Mouse (Mus musculus): ENCODE measurements at regions not wholly inside any gene's neighbourhood (a gene's known extent, or its start where the extent isn't known, plus 50 kb on each side); places are given as distances from the start of the nearest gene placed in this dataset.

- Histone ChIP-seq H3K36me3 (no peaks in the 10 kb centered on the region), H3K4me1 (no peaks in the 10 kb centered on the region), H3K27me3 (no peaks in the 10 kb centered on the region; the same call in 1 of the 2 replicates), H3K9me3 (no peaks in the 10 kb centered on the region), H3K9ac (replicated peaks) (no peak overlapping the region), H3K4me2 (replicated peaks) (no peak overlapping the region), H3K27ac (replicated peaks) (no peak overlapping the region), H3K4me3 (no peak overlapping the region)
- WGBS, result 96% methylated on average over 1 of the region's 1 CpGs
- no peak for ATAC-seq (ENCODE audit: low FRiP score, low read depth)
Observed at GRCm38 (mm10) chr8:127715097-127715496, 643.3 kb upstream of the Nrp1 start.

GRCm38 (mm10) chr8:127717969-127718368 lies 640.4 kb upstream of the Nrp1 start:
- Histone ChIP-seq H3K4me2 (replicated peaks) (no peak overlapping the region), H3K36me3 (no peaks in the 10 kb centered on the region), H3K27ac (replicated peaks) (no peak overlapping the region), H3K4me1 (peaks cover 8% of the 10 kb centered on the region; the same call in 1 of the 2 replicates), H3K4me3 (no peak overlapping the region), H3K9ac (replicated peaks) (no peak overlapping the region), H3K27me3 (peaks cover 7% of the 10 kb centered on the region), H3K9me3 (no peaks in the 10 kb centered on the region)
- ATAC-seq (ENCODE audit: low FRiP score, low read depth), result no peak

GRCm38 (mm10) chr8:127719881-127720280 lies 638.5 kb upstream of the Nrp1 start:
- no peak for ATAC-seq (ENCODE audit: low FRiP score, low read depth)
- no peaks in the 10 kb centered on the region for H3K36me3 ChIP-seq
- H3K27me3 ChIP-seq, result peaks cover 7% of the 10 kb centered on the region
- H3K4me3 ChIP-seq, result no peak overlapping the region
- no peak overlapping the region for H3K4me2 ChIP-seq (replicated peaks)
- H3K27ac ChIP-seq (replicated peaks), result no peak overlapping the region
- H3K9ac ChIP-seq (replicated peaks), result no peak overlapping the region
- H3K4me1 ChIP-seq, result peaks cover 8% of the 10 kb centered on the region; the same call in 1 of the 2 replicates
- 40% methylated on average over 6 of the region's 6 CpGs for WGBS
- H3K9me3 ChIP-seq, result no peaks in the 10 kb centered on the region

- H3K4me3 ChIP-seq, result no peak overlapping the region
- peaks cover 8% of the 10 kb centered on the region; the same call in 1 of the 2 replicates for H3K4me1 ChIP-seq
- no peaks in the 10 kb centered on the region for H3K9me3 ChIP-seq
- H3K36me3 ChIP-seq, result no peaks in the 10 kb centered on the region
- no peak overlapping the region for H3K27ac ChIP-seq (replicated peaks)
- no peak for ATAC-seq (ENCODE audit: low FRiP score, low read depth)
- 36% methylated on average over 6 of the region's 6 CpGs for WGBS
- H3K9ac ChIP-seq (replicated peaks), result no peak overlapping the region
- H3K27me3 ChIP-seq, result peaks cover 7% of the 10 kb centered on the region
- no peak overlapping the region for H3K4me2 ChIP-seq (replicated peaks)
Observed at GRCm38 (mm10) chr8:127720593-127721290, 637.7 kb upstream of the Nrp1 start.

GRCm38 (mm10) chr8:127721624-127722023 lies 636.8 kb upstream of the Nrp1 start:
- Histone ChIP-seq H3K9me3 (no peaks in the 10 kb centered on the region), H3K27me3 (peaks cover 7% of the 10 kb centered on the region; the same call in 1 of the 2 replicates), H3K36me3 (no peaks in the 10 kb centered on the region), H3K27ac (replicated peaks) (no peak overlapping the region), H3K9ac (replicated peaks) (no peak overlapping the region), H3K4me3 (no peak overlapping the region), H3K4me1 (peaks cover 8% of the 10 kb centered on the region; the same call in 1 of the 2 replicates), H3K4me2 (replicated peaks) (no peak overlapping the region)
- WGBS, result 30% methylated on average over 1 of the region's 1 CpGs
- ATAC-seq (ENCODE audit: low FRiP score, low read depth), result no peak

GRCm38 (mm10) chr8:127734059-127734458 lies 624.3 kb upstream of the Nrp1 start:
- WGBS, result 91% methylated on average over 3 of the region's 3 CpGs
- H3K4me2 ChIP-seq (replicated peaks), result no peak overlapping the region
- H3K27me3 ChIP-seq, result no peaks in the 10 kb centered on the region
- H3K4me3 ChIP-seq, result no peak overlapping the region
- H3K9ac ChIP-seq (replicated peaks), result no peak overlapping the region
- H3K36me3 ChIP-seq, result no peaks in the 10 kb centered on the region
- no peaks in the 10 kb centered on the region for H3K9me3 ChIP-seq
- no peak overlapping the region for H3K27ac ChIP-seq (replicated peaks)
- no peak for ATAC-seq (ENCODE audit: low FRiP score, low read depth)
- H3K4me1 ChIP-seq, result no peaks in the 10 kb centered on the region

- Histone ChIP-seq H3K4me1 (no peaks in the 10 kb centered on the region), H3K27me3 (no peaks in the 10 kb centered on the region), H3K4me3 (no peak overlapping the region), H3K9ac (replicated peaks) (no peak overlapping the region), H3K9me3 (no peaks in the 10 kb centered on the region), H3K27ac (replicated peaks) (no peak overlapping the region), H3K4me2 (replicated peaks) (no peak overlapping the region), H3K36me3 (no peaks in the 10 kb centered on the region)
- 89% methylated on average over 6 of the region's 6 CpGs for WGBS
- no peak for ATAC-seq (ENCODE audit: low FRiP score, low read depth)
Observed at GRCm38 (mm10) chr8:127742236-127742635, 616.2 kb upstream of the Nrp1 start.

GRCm38 (mm10) chr8:127745221-127745620 lies 613.2 kb upstream of the Nrp1 start:
- Histone ChIP-seq H3K4me3 (no peak overlapping the region), H3K4me1 (no peaks in the 10 kb centered on the region), H3K9ac (replicated peaks) (no peak overlapping the region), H3K27me3 (no peaks in the 10 kb centered on the region), H3K27ac (replicated peaks) (no peak overlapping the region), H3K4me2 (replicated peaks) (no peak overlapping the region), H3K36me3 (no peaks in the 10 kb centered on the region), H3K9me3 (no peaks in the 10 kb centered on the region)
- 94% methylated on average over 4 of the region's 4 CpGs for WGBS
- ATAC-seq (ENCODE audit: low FRiP score, low read depth), result no peak

- Histone ChIP-seq H3K9me3 (no peaks in the 10 kb centered on the region), H3K36me3 (no peaks in the 10 kb centered on the region), H3K9ac (replicated peaks) (no peak overlapping the region), H3K27me3 (no peaks in the 10 kb centered on the region), H3K27ac (replicated peaks) (no peak overlapping the region), H3K4me1 (no peaks in the 10 kb centered on the region), H3K4me2 (replicated peaks) (no peak overlapping the region), H3K4me3 (no peak overlapping the region)
- WGBS, result 72% methylated on average over 8 of the region's 8 CpGs
- no peak for ATAC-seq (ENCODE audit: low FRiP score, low read depth)
Observed at GRCm38 (mm10) chr8:127746456-127746855, 611.9 kb upstream of the Nrp1 start.

GRCm38 (mm10) chr8:127752871-127753270 lies 605.5 kb upstream of the Nrp1 start:
- H3K9me3 ChIP-seq, result no peaks in the 10 kb centered on the region
- H3K4me1 ChIP-seq, result no peaks in the 10 kb centered on the region
- WGBS, result 83% methylated on average over 5 of the region's 5 CpGs
- no peaks in the 10 kb centered on the region for H3K27me3 ChIP-seq
- no peak for ATAC-seq (ENCODE audit: low FRiP score, low read depth)
- no peak overlapping the region for H3K4me3 ChIP-seq
- H3K36me3 ChIP-seq, result no peaks in the 10 kb centered on the region
- H3K27ac ChIP-seq (replicated peaks), result no peak overlapping the region
- H3K4me2 ChIP-seq (replicated peaks), result no peak overlapping the region
- no peak overlapping the region for H3K9ac ChIP-seq (replicated peaks)

- Histone ChIP-seq H3K4me1 (no peaks in the 10 kb centered on the region), H3K27me3 (no peaks in the 10 kb centered on the region), H3K4me2 (replicated peaks) (no peak overlapping the region), H3K36me3 (no peaks in the 10 kb centered on the region), H3K27ac (replicated peaks) (no peak overlapping the region), H3K4me3 (no peak overlapping the region), H3K9me3 (no peaks in the 10 kb centered on the region), H3K9ac (replicated peaks) (no peak overlapping the region)
- WGBS, result 92% methylated on average over 5 of the region's 5 CpGs
- ATAC-seq (ENCODE audit: low FRiP score, low read depth), result no peak
Observed at GRCm38 (mm10) chr8:127753793-127754565, 604.4 kb upstream of the Nrp1 start.

- Histone ChIP-seq H3K27ac (replicated peaks) (no peak overlapping the region), H3K36me3 (no peaks in the 10 kb centered on the region), H3K4me1 (no peaks in the 10 kb centered on the region), H3K9ac (replicated peaks) (no peak overlapping the region), H3K4me3 (no peak overlapping the region), H3K9me3 (no peaks in the 10 kb centered on the region), H3K27me3 (no peaks in the 10 kb centered on the region), H3K4me2 (replicated peaks) (no peak overlapping the region)
- no peak for ATAC-seq (ENCODE audit: low FRiP score, low read depth)
- WGBS, result 74% methylated on average over 2 of the region's 2 CpGs
Observed at GRCm38 (mm10) chr8:127757396-127757795, 601.0 kb upstream of the Nrp1 start.

Data from midbrain, embryonic 12.5 days (tissue).